Comparison of ENCODE assay signal across 9 mouse cellular contexts in the genomic region with DNA sequence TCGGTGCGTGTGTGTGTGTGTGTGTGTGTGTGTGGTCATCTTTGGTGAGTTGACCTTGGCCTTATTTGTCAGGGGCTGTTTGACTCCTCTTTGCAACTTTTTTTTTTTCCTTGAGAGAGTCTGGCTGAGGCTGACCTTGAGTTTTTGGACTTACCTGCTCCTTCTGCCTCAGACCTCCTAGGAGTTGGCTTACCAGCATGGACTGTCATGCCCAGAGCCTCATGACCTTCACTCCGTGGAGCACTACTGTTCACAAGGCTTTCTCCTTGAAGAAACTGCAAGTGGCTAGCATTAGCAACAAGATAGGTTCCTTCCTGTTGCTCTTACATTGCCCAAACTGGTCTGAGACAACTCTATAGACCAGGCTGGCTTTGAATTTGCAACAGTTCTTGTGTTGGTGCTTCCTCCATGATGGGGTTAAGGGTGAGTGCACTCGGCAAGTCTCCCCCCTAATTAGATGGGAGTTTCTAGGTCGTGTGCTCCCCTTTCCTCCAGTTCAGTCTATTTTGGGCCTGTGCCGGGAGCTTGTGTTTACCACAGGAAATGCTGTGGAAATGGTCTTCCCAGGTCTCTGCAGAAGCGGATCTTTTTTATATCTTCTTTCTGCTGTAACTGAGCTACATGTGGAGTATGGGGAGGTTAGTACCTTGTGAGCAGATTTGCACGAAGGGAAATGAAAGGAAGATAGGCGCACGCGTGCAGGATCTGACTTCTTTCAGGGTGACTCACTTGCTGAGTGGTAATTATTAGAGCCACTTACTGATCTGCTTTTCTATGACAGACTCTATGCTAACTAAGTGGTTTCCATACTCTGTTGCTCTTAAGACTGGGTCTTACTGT. TPM values are rescaled to one million over a fixed set of nuclear protein-coding genes. Genes with fewer than 3 reads are reported as not detected.
A peak's percentile ranks its signal among the peaks of the same experiment; 100 is the strongest.
DNase-seq lines count a peak whose midpoint lies in the region; ATAC-seq and TF ChIP-seq lines count a peak whose summit lies in the region.
"Had no signal": no experiment of that assay in that cellular context is flagged by ENCODE, and none has a peak within 500 bp of the region (broad histone marks: within the 10 kb centered on the region; RNA-seq: fewer than 3 reads in every experiment).

No protein-coding gene starts in this region.

- POLR2A ChIA-PET in Patski (lab: Charles Lee): interaction anchor here (0.6 to 1.1 kb wide), 2 partner anchors 36 to 80 kb away, joined by 3 read pairs; no protein-coding TSS in a partner anchor

- in situ Hi-C loops in Patski (cut with MboI; ENCODE audit: low pct_unique_long_range_greater_than_20kb): no loop called here

- intact Hi-C loops in heart, postnatal 25 days (cut with DNase I): loop anchor here (5.0 kb wide), 1 partner anchor 76 kb away; the partner anchor contains the start of gene Rbm39

- H3K36me3 ChIP-seq in heart, postnatal 0 days (replicated peaks; ENCODE audit: control insufficient read depth, insufficient read depth, low read length): peaks cover 35% of the 10 kb centered on the region

- no peaks in the 10 kb centered on the region for H3K27me3 ChIP-seq in Patski
- no peaks in the 10 kb centered on the region for H3K27me3 ChIP-seq in heart, postnatal 0 days (ENCODE audit: control insufficient read depth, insufficient read depth, low read length)

- no peak overlapping the region for H3K9ac ChIP-seq in heart, postnatal 0 days (replicated peaks; ENCODE audit: low read depth, low read length)

- CTCF ChIA-PET in Patski (lab: Charles Lee): interaction anchor here (1.3 to 4.2 kb wide), 3 partner anchors 12 to 20 kb away, joined by 3 to 19 read pairs (median 5); no protein-coding TSS in a partner anchor

- H3K27ac ChIP-seq in heart, postnatal 0 days (ENCODE audit: low read depth): peak overlapping the region; percentile 78

- H3K9me3 ChIP-seq in heart, postnatal 0 days (replicated peaks; ENCODE audit: control insufficient read depth, low read length): no peaks in the 10 kb centered on the region

- no peak for TF ChIP-seq CTCF in Patski (IDR thresholded peaks at IDR 0.05)
- no peak for TF ChIP-seq CTCF in heart, postnatal 0 days (IDR thresholded peaks at IDR 0.05; ENCODE audit: low read depth)

- peak; percentile 95 for DNase-seq in heart, adult 11 months
- no peak for DNase-seq in heart, postnatal 25 days (ENCODE audit: low spot score)
- DNase-seq in Patski (ENCODE audit: low read depth, low spot score): peak; percentile 48
- DNase-seq in heart, postnatal 0 days (ENCODE audit: low spot score): peak; percentile 28
- DNase-seq in lung, postnatal 14 days: peak; percentile 14
- DNase-seq in right cerebral cortex, postnatal 36 days (ENCODE audit: low spot score in 2 of 2): no peak
- no peak for DNase-seq in left cerebral cortex, adult 9 months (ENCODE audit: low spot score in 2 of 2)

- H3K4me1 ChIP-seq in heart, postnatal 0 days (ENCODE audit: control insufficient read depth, insufficient read depth): peaks cover 17% of the 10 kb centered on the region

- H3K4me3 ChIP-seq in heart, postnatal 0 days (ENCODE audit: low read depth, low read length): no peak overlapping the region
- H3K4me3 ChIP-seq: erythroblast, embryonic 14.5 days had no signal

- no peak for TF ChIP-seq EP300 in heart, postnatal 0 days (IDR thresholded peaks at IDR 0.05; ENCODE audit: low read depth)

- peak; percentile 96 for ATAC-seq in Patski
- ATAC-seq in heart, postnatal 0 days (ENCODE audit: insufficient read depth, low read depth): peak; percentile 41; the same call in 1 of the 2 replicates
- ATAC-seq in frontal cortex, adult (ENCODE audit: low TSS enrichment): no peak

- H3K4me2 ChIP-seq in heart, postnatal 0 days (ENCODE audit: low read depth, low read length): peak overlapping the region; percentile 29; the same call in 1 of the 2 replicates

- 33% methylated on average over 11 of the region's 11 CpGs for WGBS in heart, postnatal 0 days

RNA-seq across cellular contexts. Expression of gene Cnbd2, which starts 54.0 kb away (rescaled TPM):
- 1 to 10 TPM in 1 of 2 experiments, under 1 TPM in 1; 0.65 to 1.2 TPM for total RNA-seq in heart, postnatal 25 days (2021)
- 4.8 TPM for polyA plus RNA-seq in Patski (2021)
- total RNA-seq in heart, postnatal 0 days (2014; rRNA removed; ENCODE audit: low replicate concordance): 0.12 and 1.1 TPM in 2 replicates
- 3.3 and 3.7 TPM in 2 replicates for polyA plus RNA-seq in heart, postnatal 0 days (2015; fragmentation: Nextera tagmentation; extraction: Ambion mirVana)
- polyA plus RNA-seq: erythroblast, embryonic 14.5 days had no signal

RNA-seq across cellular contexts. Expression of gene Scand1, which starts 54.4 kb away (rescaled TPM):
- total RNA-seq in heart, postnatal 25 days (2021): 10 to 100 TPM; 76.8 to 80.7 TPM
- 98.7 TPM for polyA plus RNA-seq in Patski (2021)
- 214 and 265 TPM in 2 replicates for total RNA-seq in heart, postnatal 0 days (2014; rRNA removed; ENCODE audit: low replicate concordance)
- polyA plus RNA-seq in heart, postnatal 0 days (2015; fragmentation: Nextera tagmentation; extraction: Ambion mirVana): 82.3 and 90.2 TPM in 2 replicates

Comparison
In these comparisons a context has a peak if more than half of its experiments do, and no peak if none do; other contexts are left out.
1. DNase-seq: peak in heart, adult 11 months (single experiment), Patski (single experiment), heart, postnatal 0 days (single experiment) and lung, postnatal 14 days (single experiment); none in heart, postnatal 25 days (single experiment), right cerebral cortex, postnatal 36 days (0 of 2) and left cerebral cortex, adult 9 months (0 of 2).